Mouse (Mus musculus): ENCODE measurements at regions not wholly inside any gene's neighbourhood (a gene's known extent, or its start where the extent isn't known, plus 50 kb on each side); places are given as distances from the start of the nearest gene placed in this dataset.

- H3K4me3 ChIP-seq (replicated peaks; ENCODE audit: low read length), result no peak overlapping the region
- H3K27ac ChIP-seq (ENCODE audit: low read length), result no peak overlapping the region
- H3K9ac ChIP-seq (ENCODE audit: low read length), result no peak overlapping the region
- no peak for ATAC-seq (ENCODE audit: insufficient read depth, low FRiP score)
- no peaks in the 10 kb centered on the region for H3K36me3 ChIP-seq (ENCODE audit: control insufficient read depth, insufficient read depth, low read length)
- peaks cover 5% of the 10 kb centered on the region; the same call in 1 of the 2 replicates for H3K4me1 ChIP-seq (ENCODE audit: control insufficient read depth, insufficient read depth, low read length)
- WGBS, result 51% methylated on average over 5 of the region's 5 CpGs
- H3K27me3 ChIP-seq (ENCODE audit: control insufficient read depth, insufficient read depth, low read length), result no peaks in the 10 kb centered on the region
- H3K9me3 ChIP-seq (replicated peaks; ENCODE audit: control insufficient read depth, low read length), result no peaks in the 10 kb centered on the region
- no peak overlapping the region for H3K4me2 ChIP-seq (ENCODE audit: low read depth, low read length)
Observed at GRCm38 (mm10) chr12:71370091-71370490, 60.4 kb downstream of the Dact1 start.

- H3K36me3 ChIP-seq (ENCODE audit: control insufficient read depth, insufficient read depth, low read length), result no peaks in the 10 kb centered on the region
- H3K9ac ChIP-seq (ENCODE audit: low read length), result no peak overlapping the region
- peaks cover 5% of the 10 kb centered on the region; the same call in 1 of the 2 replicates for H3K4me1 ChIP-seq (ENCODE audit: control insufficient read depth, insufficient read depth, low read length)
- no peak overlapping the region for H3K4me2 ChIP-seq (ENCODE audit: low read depth, low read length)
- H3K27me3 ChIP-seq (ENCODE audit: control insufficient read depth, insufficient read depth, low read length), result no peaks in the 10 kb centered on the region
- WGBS, result 47% methylated on average over 5 of the region's 5 CpGs
- no peak overlapping the region for H3K4me3 ChIP-seq (replicated peaks; ENCODE audit: low read length)
- H3K27ac ChIP-seq (ENCODE audit: low read length), result no peak overlapping the region
- no peaks in the 10 kb centered on the region for H3K9me3 ChIP-seq (replicated peaks; ENCODE audit: control insufficient read depth, low read length)
- peak; percentile 62 for ATAC-seq (ENCODE audit: insufficient read depth, low FRiP score)
Observed at GRCm38 (mm10) chr12:71371948-71372347, 62.3 kb downstream of the Dact1 start.

- Histone ChIP-seq H3K36me3 (ENCODE audit: control insufficient read depth, insufficient read depth, low read length) (no peaks in the 10 kb centered on the region), H3K27me3 (ENCODE audit: control insufficient read depth, insufficient read depth, low read length) (no peaks in the 10 kb centered on the region), H3K9ac (ENCODE audit: low read length) (no peak overlapping the region), H3K4me3 (replicated peaks; ENCODE audit: low read length) (no peak overlapping the region), H3K4me2 (ENCODE audit: low read depth, low read length) (no peak overlapping the region), H3K4me1 (ENCODE audit: control insufficient read depth, insufficient read depth, low read length) (peaks cover 5% of the 10 kb centered on the region; the same call in 1 of the 2 replicates), H3K27ac (ENCODE audit: low read length) (no peak overlapping the region), H3K9me3 (replicated peaks; ENCODE audit: control insufficient read depth, low read length) (no peaks in the 10 kb centered on the region)
- 47% methylated on average over 2 of the region's 2 CpGs for WGBS
- no peak for ATAC-seq (ENCODE audit: insufficient read depth, low FRiP score)
Observed at GRCm38 (mm10) chr12:71373633-71374032, 63.9 kb downstream of the Dact1 start.

- no peaks in the 10 kb centered on the region for H3K27me3 ChIP-seq (ENCODE audit: control insufficient read depth, insufficient read depth, low read length)
- H3K9ac ChIP-seq (ENCODE audit: low read length), result peak overlapping the region; percentile 3; the same call in 1 of the 2 replicates
- peak overlapping the region; percentile 30 for H3K4me3 ChIP-seq (replicated peaks; ENCODE audit: low read length)
- H3K9me3 ChIP-seq (replicated peaks; ENCODE audit: control insufficient read depth, low read length), result no peaks in the 10 kb centered on the region
- H3K36me3 ChIP-seq (ENCODE audit: control insufficient read depth, insufficient read depth, low read length), result no peaks in the 10 kb centered on the region
- H3K4me1 ChIP-seq (ENCODE audit: control insufficient read depth, insufficient read depth, low read length), result peaks cover 5% of the 10 kb centered on the region; the same call in 1 of the 2 replicates
- H3K4me2 ChIP-seq (ENCODE audit: low read depth, low read length), result peak overlapping the region; percentile 43
- 36% methylated on average over 8 of the region's 8 CpGs for WGBS
- peak overlapping the region; percentile 57 for H3K27ac ChIP-seq (ENCODE audit: low read length)
- ATAC-seq (ENCODE audit: insufficient read depth, low FRiP score), result 0 out of 2 replicates have a peak, but pooled peaks have one; percentile 5
Observed at GRCm38 (mm10) chr12:71376446-71376845, 66.8 kb downstream of the Dact1 start.

GRCm38 (mm10) chr12:71376966-71377365 lies 67.3 kb downstream of the Dact1 start:
- no peaks in the 10 kb centered on the region for H3K36me3 ChIP-seq (ENCODE audit: control insufficient read depth, insufficient read depth, low read length)
- WGBS, result 34% methylated on average over 9 of the region's 9 CpGs
- H3K27ac ChIP-seq (ENCODE audit: low read length), result peak overlapping the region; percentile 57
- peaks cover under 1% of the 10 kb centered on the region; the same call in 1 of the 2 replicates for H3K4me1 ChIP-seq (ENCODE audit: control insufficient read depth, insufficient read depth, low read length)
- ATAC-seq (ENCODE audit: insufficient read depth, low FRiP score), result 0 out of 2 replicates have a peak, but pooled peaks have one; percentile 29
- H3K4me3 ChIP-seq (replicated peaks; ENCODE audit: low read length), result peak overlapping the region; percentile 30
- no peaks in the 10 kb centered on the region for H3K27me3 ChIP-seq (ENCODE audit: control insufficient read depth, insufficient read depth, low read length)
- H3K9me3 ChIP-seq (replicated peaks; ENCODE audit: control insufficient read depth, low read length), result no peaks in the 10 kb centered on the region
- H3K9ac ChIP-seq (ENCODE audit: low read length), result no peak overlapping the region
- peak overlapping the region; percentile 43 for H3K4me2 ChIP-seq (ENCODE audit: low read depth, low read length)

GRCm38 (mm10) chr12:71379626-71380423 lies 70.1 kb downstream of the Dact1 start:
- Histone ChIP-seq H3K27ac (ENCODE audit: low read length) (no peak overlapping the region), H3K4me2 (ENCODE audit: low read depth, low read length) (no peak overlapping the region), H3K36me3 (ENCODE audit: control insufficient read depth, insufficient read depth, low read length) (no peaks in the 10 kb centered on the region), H3K4me1 (ENCODE audit: control insufficient read depth, insufficient read depth, low read length) (no peaks in the 10 kb centered on the region), H3K9me3 (replicated peaks; ENCODE audit: control insufficient read depth, low read length) (no peaks in the 10 kb centered on the region), H3K9ac (ENCODE audit: low read length) (no peak overlapping the region), H3K4me3 (replicated peaks; ENCODE audit: low read length) (no peak overlapping the region), H3K27me3 (ENCODE audit: control insufficient read depth, insufficient read depth, low read length) (no peaks in the 10 kb centered on the region)
- whole genome bisulfite sequencing, result 87% methylated on average over 8 of the region's 8 CpGs
- no peak for ATAC-seq (ENCODE audit: insufficient read depth, low FRiP score)

- H3K9me3 ChIP-seq (replicated peaks; ENCODE audit: control insufficient read depth, low read length), result no peaks in the 10 kb centered on the region
- H3K4me3 ChIP-seq (replicated peaks; ENCODE audit: low read length), result no peak overlapping the region
- 73% methylated on average over 3 of the region's 3 CpGs for whole genome bisulfite sequencing
- H3K27ac ChIP-seq (ENCODE audit: low read length), result no peak overlapping the region
- H3K36me3 ChIP-seq (ENCODE audit: control insufficient read depth, insufficient read depth, low read length), result no peaks in the 10 kb centered on the region
- no peak for ATAC-seq (ENCODE audit: insufficient read depth, low FRiP score)
- no peak overlapping the region for H3K9ac ChIP-seq (ENCODE audit: low read length)
- H3K27me3 ChIP-seq (ENCODE audit: control insufficient read depth, insufficient read depth, low read length), result no peaks in the 10 kb centered on the region
- H3K4me1 ChIP-seq (ENCODE audit: control insufficient read depth, insufficient read depth, low read length), result no peaks in the 10 kb centered on the region
- H3K4me2 ChIP-seq (ENCODE audit: low read depth, low read length), result no peak overlapping the region
Observed at GRCm38 (mm10) chr12:71380424-71380761, 70.7 kb downstream of the Dact1 start.

- H3K4me3 ChIP-seq (replicated peaks; ENCODE audit: low read length), result no peak overlapping the region
- H3K27ac ChIP-seq (ENCODE audit: low read length), result no peak overlapping the region
- H3K4me1 ChIP-seq (ENCODE audit: control insufficient read depth, insufficient read depth, low read length), result no peaks in the 10 kb centered on the region
- no peak for ATAC-seq (ENCODE audit: insufficient read depth, low FRiP score)
- no peak overlapping the region for H3K9ac ChIP-seq (ENCODE audit: low read length)
- no peak overlapping the region for H3K4me2 ChIP-seq (ENCODE audit: low read depth, low read length)
- 61% methylated on average over 3 of the region's 3 CpGs for WGBS
- 0 out of 2 replicates have a peak, but pooled peaks cover 3% of the 10 kb centered on the region for H3K9me3 ChIP-seq (replicated peaks; ENCODE audit: control insufficient read depth, low read length)
- H3K27me3 ChIP-seq (ENCODE audit: control insufficient read depth, insufficient read depth, low read length), result no peaks in the 10 kb centered on the region
- no peaks in the 10 kb centered on the region for H3K36me3 ChIP-seq (ENCODE audit: control insufficient read depth, insufficient read depth, low read length)
Observed at GRCm38 (mm10) chr12:71386251-71386650, 76.6 kb downstream of the Dact1 start.

- H3K9me3 ChIP-seq (replicated peaks; ENCODE audit: control insufficient read depth, low read length), result 0 out of 2 replicates have a peak, but pooled peaks cover 3% of the 10 kb centered on the region
- no peaks in the 10 kb centered on the region for H3K27me3 ChIP-seq (ENCODE audit: control insufficient read depth, insufficient read depth, low read length)
- no peak overlapping the region for H3K9ac ChIP-seq (ENCODE audit: low read length)
- 45% methylated on average over 6 of the region's 6 CpGs for WGBS
- H3K4me2 ChIP-seq (ENCODE audit: low read depth, low read length), result no peak overlapping the region
- H3K27ac ChIP-seq (ENCODE audit: low read length), result no peak overlapping the region
- no peaks in the 10 kb centered on the region for H3K4me1 ChIP-seq (ENCODE audit: control insufficient read depth, insufficient read depth, low read length)
- no peak overlapping the region for H3K4me3 ChIP-seq (replicated peaks; ENCODE audit: low read length)
- no peak for ATAC-seq (ENCODE audit: insufficient read depth, low FRiP score)
- no peaks in the 10 kb centered on the region for H3K36me3 ChIP-seq (ENCODE audit: control insufficient read depth, insufficient read depth, low read length)
Observed at GRCm38 (mm10) chr12:71391481-71391880, 81.8 kb downstream of the Dact1 start.
